Mouse (Mus musculus) forebrain, embryonic 11.5 days (tissue): ENCODE data around the gene Gdf1. TPM values are rescaled to one million over a fixed set of nuclear protein-coding genes. Genes with fewer than 3 reads are reported as not detected.

Experiments
- ATAC-seq: fragments of 200-750 bp; cut with Nextera tagmentation; replicated peaks from 2 replicates; pipeline ENCODE4 v1.8.0; 2017; ENCODE audit warnings: moderate TSS enrichment; ENCODE audit not compliant: low FRiP score
- DNase-seq: peaks from one replicate; pipeline ENCODE4 v3.0.0-alpha.2; 2017; ENCODE audit warnings: low spot score
- H3K27ac ChIP-seq: fragments of 300-500 bp; sonication (generic); 2 replicates; pipeline ENCODE4 v1.5.1; 2014; ENCODE audit warnings: low read depth, low read length
- H3K27me3 ChIP-seq: fragments of 300-500 bp; sonication (generic); 2 replicates; pipeline ENCODE4 v1.6.1; 2014; ENCODE audit warnings: mild to moderate bottlenecking, low read length, mixed read lengths; ENCODE audit not compliant: control insufficient read depth, insufficient read depth
- H3K36me3 ChIP-seq: fragments of 300-500 bp; sonication (generic); 2 replicates; pipeline ENCODE4 v1.6.1; 2014; ENCODE audit warnings: mild to moderate bottlenecking, low read length, moderate library complexity, mixed read lengths; ENCODE audit not compliant: control insufficient read depth, insufficient read depth
- H3K4me1 ChIP-seq: fragments of 300-500 bp; sonication (generic); replicated peaks from 2 replicates; pipeline ENCODE4 v1.6.1; 2014; ENCODE audit warnings: low read length, mixed read lengths; ENCODE audit not compliant: control insufficient read depth, insufficient read depth
- H3K4me2 ChIP-seq: fragments of 300-500 bp; sonication (generic); 2 replicates; pipeline ENCODE4 v1.6.1; 2014; ENCODE audit warnings: low read depth, mild to moderate bottlenecking, low read length, moderate library complexity, mixed read lengths; ENCODE audit not compliant: severe bottlenecking
- H3K4me3 ChIP-seq: fragments of 300-500 bp; sonication (generic); 2 replicates; pipeline ENCODE4 v1.5.1; 2014; ENCODE audit warnings: low read depth, low read length
- H3K9ac ChIP-seq: fragments of 300-500 bp; sonication (generic); 2 replicates; pipeline ENCODE4 v1.6.1; 2014; ENCODE audit warnings: low read length
- H3K9me3 ChIP-seq: fragments of 300-500 bp; sonication (generic); 2 replicates; pipeline ENCODE4 v1.6.1; 2016; ENCODE audit warnings: low read length, mixed read lengths; ENCODE audit not compliant: control insufficient read depth
- WGBS: fragments of 180-500 bp; shearing (Covaris S2); extraction: QIAGEN DNeasy Blood & Tissue Kit; methylation state at CpG from one replicate; pipeline ENCODE4 v1.1.7; 2014; 5-methylcytosine and 5-hydroxymethylcytosine counted together
- polyA plus RNA-seq: library from polyadenylated mRNA; unstranded; fragments of >200 nt; fragmentation: Nextera tagmentation; extraction: Ambion mirVana; gene quantifications from 2 replicates; pipeline ENCODE4 v1.2.1, GENCODE M21; 2014

Gdf1 gene
- 1.8 and 2.6 TPM in 2 replicates for polyA plus RNA-seq

DNA sequence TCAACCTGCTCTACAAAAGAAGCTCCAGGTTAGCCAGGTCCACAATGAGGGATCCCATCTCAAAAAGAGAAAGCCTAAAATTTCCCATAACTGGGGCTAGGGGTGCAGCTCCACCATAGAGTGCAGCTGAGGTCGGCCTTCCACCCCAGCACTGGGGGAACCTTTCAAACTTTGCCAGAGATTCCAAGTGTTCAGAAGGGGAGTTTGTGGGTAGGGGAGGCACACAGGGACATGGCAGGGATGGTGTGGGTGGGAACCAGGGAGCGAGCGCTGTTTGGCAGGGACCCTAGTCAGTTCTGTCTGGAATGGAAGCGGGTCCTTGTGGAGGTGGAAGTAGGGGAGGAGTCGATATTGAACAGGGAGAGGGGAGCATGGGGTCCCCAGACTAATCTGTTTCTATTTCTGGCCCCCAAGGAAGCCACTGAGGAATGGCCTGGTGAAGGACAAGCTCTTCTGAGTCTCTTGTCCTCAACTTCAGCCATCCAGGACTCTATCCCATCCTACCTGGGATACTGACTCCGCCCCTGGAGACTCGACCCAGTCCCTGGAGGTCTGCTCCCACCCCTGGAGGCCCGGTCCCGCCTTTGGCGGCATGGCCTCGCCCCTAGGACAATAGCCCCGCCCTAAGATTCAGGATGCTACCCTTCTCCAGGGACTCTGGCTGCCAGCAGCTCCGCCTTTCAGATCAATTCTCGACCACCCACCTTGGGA, at the start of gene Gdf1:
TSS of gene Gdf1 (plus strand) at position 694 of the 711 bp plus-strand sequence.
- 24% methylated on average over 14 of the region's 14 CpGs for WGBS
- Histone ChIP-seq H3K36me3 (peaks cover 19% of the 10 kb centered on the region), H3K4me3 (no peak within 1 kb of the TSS), H3K27ac (no peak within 1 kb of the TSS), H3K4me2 (peak within 1 kb of the TSS; percentile 26), H3K4me1 (peaks cover 23% of the 10 kb centered on the region), H3K9me3 (no peaks in the 10 kb centered on the region), H3K9ac (peak within 1 kb of the TSS; percentile 45), H3K27me3 (peaks cover 3% of the 10 kb centered on the region; the same call in 1 of the 2 replicates)
- ATAC-seq (0 out of 2 replicates have a peak, but pooled peaks have one; percentile 5), DNase-seq (no peak)

GRCm38 (mm10) chr8:70281001-70281400, 48.6 kb upstream of the Gdf1 start:
- no peak for DNase-seq
- no peak for ATAC-seq
- 0 out of 2 replicates have a peak, but pooled peaks cover 3% of the 10 kb centered on the region for H3K4me1 ChIP-seq
- H3K27ac ChIP-seq: no peak overlapping the region
- peaks cover 13% of the 10 kb centered on the region for H3K36me3 ChIP-seq
- H3K9ac ChIP-seq: no peak overlapping the region
- H3K4me3 ChIP-seq: no peak overlapping the region
- no peaks in the 10 kb centered on the region; the same call in 1 of the 2 replicates for H3K9me3 ChIP-seq
- no peak overlapping the region for H3K4me2 ChIP-seq
- no peaks in the 10 kb centered on the region for H3K27me3 ChIP-seq
- WGBS: 39% methylated on average over 3 of the region's 3 CpGs

DNA sequence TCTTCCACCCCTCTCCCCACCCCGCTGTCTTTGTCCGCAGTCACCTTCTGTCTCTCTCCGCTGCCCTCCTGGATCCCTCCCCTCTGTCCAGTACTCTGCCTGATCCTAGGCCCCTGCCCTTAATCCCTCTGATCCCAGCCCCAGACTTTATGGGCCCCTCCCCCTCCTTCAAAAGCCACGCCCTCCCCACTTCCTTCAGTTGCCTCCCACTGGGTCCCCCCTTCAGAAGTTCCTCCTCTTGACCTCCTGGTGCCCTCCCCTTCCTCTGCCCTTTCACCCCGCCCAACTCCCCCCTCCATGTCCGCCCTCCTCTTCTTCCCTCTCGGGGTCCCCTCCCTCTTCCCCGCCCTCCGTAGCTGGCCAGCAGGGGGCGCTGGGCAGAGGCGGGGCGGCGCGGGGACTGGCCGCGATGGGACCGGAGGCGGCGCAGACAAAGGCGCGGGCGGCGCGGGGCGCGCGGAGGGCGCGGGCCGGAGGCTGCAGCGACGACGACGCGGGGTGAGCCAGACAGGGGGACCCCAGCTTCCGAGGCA, 46.9 kb upstream of the Gdf1 start, which contains the start of gene Homer3:
TSS of gene Homer3 (plus strand) at position 225 of the 533 bp plus-strand sequence.
- H3K4me2 ChIP-seq: peak within 1 kb of the TSS; percentile 78
- peak; percentile 92 for ATAC-seq
- H3K36me3 ChIP-seq: peaks cover 25% of the 10 kb centered on the region
- peaks cover 2% of the 10 kb centered on the region; the same call in 1 of the 2 replicates for H3K9me3 ChIP-seq
- peak within 1 kb of the TSS; percentile 98 for H3K9ac ChIP-seq
- H3K4me1 ChIP-seq: 0 out of 2 replicates have a peak, but pooled peaks cover 3% of the 10 kb centered on the region
- peak within 1 kb of the TSS; percentile 76 for H3K27ac ChIP-seq
- WGBS: under 1% methylated on average over 32 of the region's 36 CpGs
- H3K27me3 ChIP-seq: no peaks in the 10 kb centered on the region
- DNase-seq: peak; percentile 95
- peak within 1 kb of the TSS; percentile 94 for H3K4me3 ChIP-seq

DNA sequence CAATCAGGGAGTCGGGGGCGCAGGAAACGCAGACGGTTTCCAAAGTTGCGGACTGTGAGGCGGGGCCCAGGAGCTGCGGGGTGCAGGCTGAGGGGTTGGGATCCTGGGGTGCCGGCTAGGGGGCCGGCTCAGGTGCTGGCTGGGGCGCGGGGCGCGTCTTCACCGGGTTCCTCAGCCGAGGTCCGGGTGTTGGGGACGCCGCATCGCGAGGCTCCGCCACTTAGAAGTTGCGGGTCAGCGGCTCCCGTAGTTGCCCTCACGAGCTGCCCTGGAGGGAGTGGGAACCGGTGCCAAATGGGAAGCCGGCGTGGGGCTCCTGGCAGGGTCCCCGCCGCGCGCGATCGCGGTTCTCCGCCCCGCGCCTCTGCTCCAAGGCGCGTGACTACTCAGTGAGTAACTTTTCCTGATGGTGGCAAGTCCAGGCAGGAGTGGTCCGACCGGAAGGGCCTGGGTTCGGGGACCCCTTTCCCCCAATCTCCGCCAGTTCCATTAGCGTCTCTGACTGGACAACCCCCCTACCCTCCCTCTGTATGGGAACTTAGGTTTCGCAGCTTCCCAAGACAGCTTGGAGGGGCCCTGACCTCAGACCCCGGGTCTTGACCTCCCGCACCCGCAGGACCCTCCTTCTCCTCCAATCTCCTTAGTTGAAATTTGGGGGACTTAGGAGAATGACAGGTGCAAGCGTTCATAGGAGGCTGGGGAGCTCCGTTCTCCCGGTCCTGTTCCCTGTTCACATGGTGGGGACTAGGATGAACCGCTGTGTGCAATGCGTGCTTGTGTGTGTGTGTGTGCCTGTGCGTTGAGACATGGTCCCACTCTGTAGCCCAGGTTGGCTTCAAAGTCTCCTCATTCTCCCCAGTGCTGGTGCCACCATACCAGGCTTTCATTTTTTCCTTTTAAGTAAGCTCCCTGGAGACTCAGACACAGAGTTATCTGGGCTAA, 46.2 kb upstream of the Gdf1 start:
- H3K27ac ChIP-seq: peak overlapping the region; percentile 76

DNA sequence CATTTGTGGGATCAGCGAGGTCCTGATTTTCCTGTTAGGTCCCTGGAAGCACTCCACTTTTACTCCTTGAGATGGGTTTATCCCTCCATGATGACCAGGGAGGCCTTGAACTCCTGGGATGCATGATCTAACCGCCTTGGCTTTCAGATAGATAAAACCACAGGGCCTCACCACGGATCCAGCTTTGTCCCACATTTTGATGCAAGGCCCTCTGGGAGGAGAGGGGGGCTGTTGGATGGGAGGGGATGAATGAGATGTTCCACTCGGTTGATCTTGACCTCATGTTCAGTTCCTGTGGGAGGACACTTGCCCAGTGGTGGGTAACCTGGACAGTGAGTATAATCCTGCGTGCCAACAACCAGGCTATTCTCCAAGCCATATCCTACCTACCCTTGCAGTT, 45.2 kb upstream of the Gdf1 start:
- DNase-seq (no peak), ATAC-seq (no peak)
- no peak overlapping the region for H3K9ac ChIP-seq
- 0 out of 2 replicates have a peak, but pooled peaks cover 3% of the 10 kb centered on the region for H3K4me1 ChIP-seq
- no peak overlapping the region for H3K27ac ChIP-seq
- 0 out of 2 replicates have a peak overlapping the region, but pooled peaks have one; percentile 8 for H3K4me2 ChIP-seq
- no peaks in the 10 kb centered on the region for H3K27me3 ChIP-seq
- H3K36me3 ChIP-seq: peaks cover 26% of the 10 kb centered on the region
- WGBS: 81% methylated on average over 5 of the region's 5 CpGs
- 0 out of 2 replicates have a peak overlapping the region, but pooled peaks have one; percentile 94 for H3K4me3 ChIP-seq
- peaks cover 2% of the 10 kb centered on the region; the same call in 1 of the 2 replicates for H3K9me3 ChIP-seq

More for the DNA sequence above, 46.2 kb upstream of the Gdf1 start:
- peak overlapping the region; percentile 98 for H3K9ac ChIP-seq
- H3K4me1 ChIP-seq: 0 out of 2 replicates have a peak, but pooled peaks cover 3% of the 10 kb centered on the region
- peaks cover 2% of the 10 kb centered on the region; the same call in 1 of the 2 replicates for H3K9me3 ChIP-seq
- H3K27me3 ChIP-seq: no peaks in the 10 kb centered on the region
- peak; percentile 66 for DNase-seq
- peak; percentile 72 for ATAC-seq
- 1% methylated on average over 47 of the region's 55 CpGs for WGBS
- peaks cover 25% of the 10 kb centered on the region for H3K36me3 ChIP-seq
- peak overlapping the region; percentile 94 for H3K4me3 ChIP-seq
- peak overlapping the region; percentile 78 for H3K4me2 ChIP-seq

DNA sequence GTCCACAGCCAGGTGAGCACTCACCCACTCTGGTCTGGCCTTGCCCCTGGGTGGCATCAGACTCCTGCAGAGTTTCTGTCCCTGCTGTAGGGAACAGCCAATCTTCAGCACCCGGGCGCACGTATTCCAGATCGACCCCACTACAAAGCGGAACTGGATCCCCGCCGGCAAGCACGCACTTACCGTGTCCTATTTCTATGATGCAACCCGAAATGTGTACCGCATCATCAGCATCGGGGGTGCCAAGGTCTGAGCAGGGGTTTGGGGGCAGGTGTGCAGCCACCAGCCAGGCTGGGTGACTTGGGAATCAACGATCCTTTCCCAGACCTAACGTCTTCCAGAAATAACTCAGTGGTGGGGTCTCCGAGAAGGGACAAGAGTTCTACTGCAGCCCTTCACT, 44.3 kb upstream of the Gdf1 start:
- no peak for ATAC-seq
- H3K9me3 ChIP-seq: peaks cover 2% of the 10 kb centered on the region; the same call in 1 of the 2 replicates
- 96% methylated on average over 15 of the region's 15 CpGs for WGBS
- H3K27ac ChIP-seq: no peak overlapping the region
- no peak for DNase-seq
- 0 out of 2 replicates have a peak, but pooled peaks cover 3% of the 10 kb centered on the region for H3K4me1 ChIP-seq
- H3K4me2 ChIP-seq: no peak overlapping the region
- H3K36me3 ChIP-seq: peaks cover 31% of the 10 kb centered on the region
- no peak overlapping the region for H3K9ac ChIP-seq
- H3K27me3 ChIP-seq: no peaks in the 10 kb centered on the region
- H3K4me3 ChIP-seq: no peak overlapping the region

DNA sequence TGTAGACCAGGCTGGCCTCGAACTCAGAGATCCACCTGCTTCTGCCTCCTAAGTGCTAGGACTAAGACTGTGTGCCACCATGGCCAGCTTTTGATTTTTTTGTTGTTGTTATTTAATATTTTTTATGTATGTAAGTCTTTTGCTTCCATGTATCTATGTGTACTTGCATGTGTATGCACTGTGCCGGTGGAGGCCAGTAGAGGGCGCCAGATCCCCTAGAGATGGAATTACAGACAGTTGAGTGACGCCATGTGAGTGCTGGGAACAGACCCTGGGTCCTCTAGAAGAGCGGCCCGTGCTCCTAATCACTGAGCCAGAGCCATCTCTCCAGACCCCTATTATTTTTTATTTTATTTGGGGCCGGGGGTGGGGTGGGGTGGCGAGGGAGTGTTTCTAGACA, 42.9 kb upstream of the Gdf1 start:
- DNase-seq (no peak), ATAC-seq (no peak)
- H3K27me3 ChIP-seq: no peaks in the 10 kb centered on the region
- no peak overlapping the region for H3K4me2 ChIP-seq
- peaks cover 2% of the 10 kb centered on the region; the same call in 1 of the 2 replicates for H3K9me3 ChIP-seq
- H3K36me3 ChIP-seq: peaks cover 33% of the 10 kb centered on the region
- 91% methylated on average over 8 of the region's 8 CpGs for WGBS
- no peak overlapping the region for H3K4me3 ChIP-seq
- no peak overlapping the region for H3K27ac ChIP-seq
- H3K4me1 ChIP-seq: 0 out of 2 replicates have a peak, but pooled peaks cover 3% of the 10 kb centered on the region
- H3K9ac ChIP-seq: no peak overlapping the region

GRCm38 (mm10) chr8:70293988-70294405, 35.6 kb upstream of the Gdf1 start:
- H3K36me3 ChIP-seq: peaks cover 23% of the 10 kb centered on the region
- H3K4me2 ChIP-seq: no peak overlapping the region
- no peak overlapping the region for H3K4me3 ChIP-seq
- WGBS: 87% methylated on average over 5 of the region's 5 CpGs
- no peak overlapping the region for H3K9ac ChIP-seq
- no peak for ATAC-seq
- H3K27me3 ChIP-seq: no peaks in the 10 kb centered on the region
- DNase-seq: no peak
- no peak overlapping the region for H3K27ac ChIP-seq
- no peaks in the 10 kb centered on the region for H3K9me3 ChIP-seq
- H3K4me1 ChIP-seq: no peaks in the 10 kb centered on the region
